Mouse (Mus musculus) kidney, adult 2 months (tissue): ENCODE measurements around the gene Gimap7. TPM values are rescaled to one million over a fixed set of nuclear protein-coding genes. Genes with fewer than 3 reads are reported as not detected.

ENCODE experiments used
- DNase-seq: peaks from one replicate; pipeline ENCODE4 v3.0.0; 2021
- H3K27ac ChIP-seq: fragments of 200-500 bp; 2 replicates; pipeline ENCODE4 v1.5.1; 2012; ENCODE audit warnings: low read depth, low read length, control low read depth, inconsistent platforms; ENCODE audit not compliant: insufficient read depth
- H3K27me3 ChIP-seq: fragments of 200-500 bp; replicated peaks from 2 replicates; pipeline ENCODE4 v1.6.1; 2012; ENCODE audit warnings: mild to moderate bottlenecking, moderate library complexity, low read length, inconsistent platforms; ENCODE audit not compliant: control insufficient read depth, insufficient read depth
- H3K36me3 ChIP-seq: fragments of 200-500 bp; 2 replicates; pipeline ENCODE4 v1.6.1; 2012; ENCODE audit warnings: mild to moderate bottlenecking, moderate library complexity, low read length, inconsistent platforms; ENCODE audit not compliant: control insufficient read depth, insufficient read depth
- H3K4me1 ChIP-seq: fragments of 200-500 bp; 2 replicates; pipeline ENCODE4 v1.6.1; 2011; ENCODE audit warnings: low read length; ENCODE audit not compliant: control insufficient read depth, insufficient read depth
- H3K4me3 ChIP-seq: fragments of 200-500 bp; 2 replicates; pipeline ENCODE4 v1.5.1; 2011; ENCODE audit warnings: mild to moderate bottlenecking, low read depth, low read length, control low read depth; ENCODE audit not compliant: insufficient read depth
- CTCF ChIP-seq: fragments of 200-500 bp; conservative IDR thresholded peaks from 2 replicates; pipeline ENCODE4 v1.5.1; 2011; ENCODE audit warnings: low read depth, mild to moderate bottlenecking, control low read depth, low read length, moderate library complexity, mixed read lengths; ENCODE audit not compliant: insufficient read depth, insufficient read length
- POLR2A ChIP-seq: fragments of 200-500 bp; IDR thresholded peaks from one replicate; pipeline ENCODE4 v1.6.1; 2011; ENCODE audit warnings: low read depth, low read length, control low read depth
- WGBS: fragments of 180-500 bp; shearing (Covaris S2); methylation state at CpG from one replicate; pipeline ENCODE4 v1.1.7; 2018; 5-methylcytosine and 5-hydroxymethylcytosine counted together
- polyA plus RNA-seq: library from polyadenylated mRNA; depleted of rRNA; stranded (reverse); fragments of >200 nt; gene quantifications from 2 replicates; pipeline ENCODE4 v1.2.3, GENCODE M21; 2012; rRNA removed

Gene Gimap7
- 0.20 and 0.97 TPM in 2 replicates for polyA plus RNA-seq

- Histone ChIP-seq H3K4me1 (no peaks in the 10 kb centered on the region), H3K36me3 (no peaks in the 10 kb centered on the region), H3K27me3 (no peaks in the 10 kb centered on the region), H3K27ac (no peak within 1 kb of the TSS), H3K4me3 (no peak within 1 kb of the TSS)
- DNase-seq = no peak
- TF ChIP-seq CTCF (no peak), POLR2A (no peak)
- 70% methylated on average over 2 of the region's 2 CpGs for whole genome bisulfite sequencing
These were observed at the start of gene Gimap7, which contains the start of gene Gm28053 for GRCm38 (mm10) chr6:48718455-48718854. Gene Gimap7, plus strand, starts transcription at chr6:48718621. Gene Gm28053, plus strand, starts transcription at chr6:48718607.

- Histone ChIP-seq H3K27ac (no peak overlapping the region), H3K4me1 (peaks cover 17% of the 10 kb centered on the region), H3K36me3 (no peaks in the 10 kb centered on the region), H3K4me3 (no peak overlapping the region), H3K27me3 (no peaks in the 10 kb centered on the region)
- DNase-seq = no peak
- TF ChIP-seq POLR2A = no peak
- TF ChIP-seq CTCF = no peak
- 81% methylated on average over 2 of the region's 2 CpGs for WGBS
These were observed 48.9 kb upstream of the Gimap7 start for GRCm38 (mm10) chr6:48669446-48669969.

- 96% methylated on average over 9 of the region's 9 CpGs for WGBS
- peaks cover 9% of the 10 kb centered on the region; the same call in 1 of the 2 replicates for H3K4me1 ChIP-seq
- DNase-seq = peak; percentile 73
- peak overlapping the region; percentile 68; the same call in 1 of the 2 replicates for H3K27ac ChIP-seq
- no peak overlapping the region for H3K4me3 ChIP-seq
- H3K27me3 ChIP-seq = no peaks in the 10 kb centered on the region
- H3K36me3 ChIP-seq = no peaks in the 10 kb centered on the region
- TF ChIP-seq CTCF = no peak
- no peak for TF ChIP-seq POLR2A
These were observed 43.9 kb upstream of the Gimap7 start for GRCm38 (mm10) chr6:48674291-48675058.

GRCm38 (mm10) chr6:48675400-48675930, 43.0 kb upstream of the Gimap7 start:
- H3K36me3 ChIP-seq = no peaks in the 10 kb centered on the region
- TF ChIP-seq POLR2A (no peak), CTCF (no peak)
- DNase-seq = no peak
- peaks cover 9% of the 10 kb centered on the region; the same call in 1 of the 2 replicates for H3K4me1 ChIP-seq
- 37% methylated on average over 10 of the region's 10 CpGs for WGBS
- H3K27ac ChIP-seq = peak overlapping the region; percentile 55
- no peaks in the 10 kb centered on the region for H3K27me3 ChIP-seq
- peak overlapping the region; percentile 76 for H3K4me3 ChIP-seq

GRCm38 (mm10) chr6:48675931-48676859, 42.2 kb upstream of the Gimap7 start, which contains the start of gene Gimap9:
Gene Gimap9, plus strand, starts transcription at chr6:48676129.
- H3K4me3 ChIP-seq = peak within 1 kb of the TSS; percentile 76
- 9% methylated on average over 13 of the region's 13 CpGs for WGBS
- no peaks in the 10 kb centered on the region for H3K27me3 ChIP-seq
- TF ChIP-seq POLR2A = no peak
- TF ChIP-seq CTCF = no peak
- H3K36me3 ChIP-seq = no peaks in the 10 kb centered on the region
- peak within 1 kb of the TSS; percentile 84 for H3K27ac ChIP-seq
- DNase-seq = peak; percentile 88
- peaks cover 9% of the 10 kb centered on the region; the same call in 1 of the 2 replicates for H3K4me1 ChIP-seq

- Histone ChIP-seq H3K27me3 (no peaks in the 10 kb centered on the region), H3K27ac (peak overlapping the region; percentile 48; the same call in 1 of the 2 replicates), H3K36me3 (no peaks in the 10 kb centered on the region), H3K4me1 (peaks cover 9% of the 10 kb centered on the region; the same call in 1 of the 2 replicates), H3K4me3 (peak overlapping the region; percentile 35)
- TF ChIP-seq POLR2A (no peak), CTCF (no peak)
- 42% methylated on average over 5 of the region's 5 CpGs for WGBS
- DNase-seq = peak; percentile 34
These were observed 41.5 kb upstream of the Gimap7 start for GRCm38 (mm10) chr6:48676860-48677415.
